Mouse (Mus musculus) gastrocnemius, postnatal 4 days (tissue): ENCODE measurements around the gene Polr3e. TPM values are rescaled to one million over a fixed set of nuclear protein-coding genes. Genes with fewer than 3 reads are reported as not detected.

ENCODE experiments used
- DNase-seq, 2 experiments: peaks; one replicate each; pipeline ENCODE4 v3.0.0; 2021 to 2022; ENCODE audit warnings: low spot score in 2 of 2, mixed read lengths in 2 of 2
- total RNA-seq, 2 experiments: library from RNA; stranded (reverse); gene quantifications; 2 replicates each; pipeline ENCODE4 v1.2.3; 2021

Polr3e gene
- total RNA-seq, 2 experiments from 2014 or later: 18.2 to 23.1 TPM

- no peak for DNase-seq
These were observed 56.5 kb downstream of the Polr3e start for GRCm38 (mm10) chr7:120974001-120974400.

GRCm38 (mm10) chr7:120977063-120977462 lies 59.5 kb downstream of the Polr3e start:
- peak in 1 of 2 experiments; percentile 35 for DNase-seq

- DNase-seq: no peak
These were observed 62.5 kb downstream of the Polr3e start for GRCm38 (mm10) chr7:120980041-120980440.

- DNase-seq: peak in 1 of 2 experiments; percentile 52
These were observed 63.7 kb downstream of the Polr3e start for GRCm38 (mm10) chr7:120980931-120981924.

- peak; percentile 86 to 90 for DNase-seq
These were observed 64.8 kb downstream of the Polr3e start, which contains the start of the genes Cdr2 and Mfsd13b for GRCm38 (mm10) chr7:120982200-120982841. Gene Cdr2 (minus strand): TSS chr7:120982312. Gene Mfsd13b (plus strand): TSS chr7:120982509.

GRCm38 (mm10) chr7:120982968-120983367 lies 65.4 kb downstream of the Polr3e start:
- DNase-seq: no peak

- no peak for DNase-seq
These were observed 73.6 kb downstream of the Polr3e start for GRCm38 (mm10) chr7:120991191-120991590.

Other genes starting within 250 kb of the Polr3e start
- gene Pdzd9, start 247.4 kb upstream of the Polr3e start, total RNA-seq: not detected
- gene Mosmo, start 240.1 kb upstream of the Polr3e start, total RNA-seq: 10 to 100 TPM; 25.6 to 31.3 TPM
- under 1 TPM; 0.67 to 0.74 TPM for gene Vwa3a, start 178.4 kb upstream of the Polr3e start, total RNA-seq
- under 1 TPM in 1 of 2 experiments, not detected in 1; 0.54 TPM for gene Gm5737, start 105.4 kb upstream of the Polr3e start, total RNA-seq
- 10 to 100 TPM; 77.1 TPM for gene Eef2k, start 74.9 kb upstream of the Polr3e start, total RNA-seq
- 10 to 100 TPM; 14.0 TPM for gene Cdr2, start 64.6 kb downstream of the Polr3e start, total RNA-seq
- not detected for gene Mfsd13b, start 64.8 kb downstream of the Polr3e start, total RNA-seq
- 10 to 100 TPM; 75.2 to 77.8 TPM for gene Mettl9, start 116.7 kb downstream of the Polr3e start, total RNA-seq
- gene Igsf6, start 156.8 kb downstream of the Polr3e start, total RNA-seq: 1 to 10 TPM; 1.6 to 1.8 TPM
- gene Otoa, start 163.9 kb downstream of the Polr3e start, total RNA-seq: 1 to 10 TPM; 2.9 TPM